Comparison of ENCODE assay signal across 19 mouse cellular contexts in the genomic region with DNA sequence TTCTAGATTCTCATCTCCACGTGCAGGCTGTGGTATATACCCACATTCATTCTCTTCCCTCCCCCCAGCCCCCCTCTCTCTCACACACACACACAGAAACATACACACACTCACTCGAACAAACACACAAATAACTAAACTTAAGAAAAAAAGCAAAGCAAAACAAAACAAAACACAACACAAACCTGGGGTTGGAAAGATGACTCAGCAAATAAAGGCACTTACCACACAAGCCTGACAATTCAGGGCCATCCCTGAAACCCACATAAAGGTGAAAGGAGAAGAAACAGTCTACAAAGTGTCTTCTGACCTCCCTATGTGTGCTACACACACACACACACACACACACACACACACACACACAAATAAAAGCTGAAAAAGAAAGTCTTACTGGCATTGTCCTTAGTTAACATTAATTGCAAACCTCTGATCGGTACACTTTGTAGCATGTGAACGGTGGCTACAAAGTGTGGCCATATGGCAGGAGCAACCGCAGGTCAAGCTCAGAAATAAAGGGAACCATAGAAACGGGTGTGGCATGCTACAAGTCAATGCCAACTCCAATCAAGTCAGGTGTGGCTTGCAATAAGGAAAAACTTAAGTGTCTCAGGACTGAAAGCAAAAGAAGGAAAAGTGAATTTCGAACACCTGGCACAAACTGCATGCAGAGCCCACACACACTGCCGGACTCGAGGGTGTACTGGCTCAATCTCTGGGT.
DNase-seq lines count a peak whose midpoint lies in the region; ATAC-seq and TF ChIP-seq lines count a peak whose summit lies in the region.
"Had no signal": no experiment of that assay in that cellular context is flagged by ENCODE, and none has a peak within 500 bp of the region (broad histone marks: within the 10 kb centered on the region; RNA-seq: fewer than 3 reads in every experiment).

No protein-coding gene starts in this region.

- no peak overlapping the region for H3K4me3 ChIP-seq in forebrain, embryonic 13.5 days
- H3K4me3 ChIP-seq in forebrain, postnatal 0 days (ENCODE audit: low read depth, low read length): no peak overlapping the region
- H3K4me3 ChIP-seq in lung, adult 2 months (replicated peaks; ENCODE audit: extremely low read depth, low read depth, low read length): no peak overlapping the region
- H3K4me3 ChIP-seq in intestine, postnatal 0 days (ENCODE audit: low read depth, low read length): peak overlapping the region; percentile 36
- H3K4me3 ChIP-seq in stomach, embryonic 15.5 days (replicated peaks): no peak overlapping the region
- no peak overlapping the region for H3K4me3 ChIP-seq in hindbrain, embryonic 10.5 days
- no peak overlapping the region for H3K4me3 ChIP-seq in embryonic facial prominence, embryonic 10.5 days
- H3K4me3 ChIP-seq: embryonic facial prominence, embryonic 13.5 days; forebrain, embryonic 15.5 days; hindbrain, embryonic 15.5 days had no signal

- 0 out of 2 replicates have a peak overlapping the region, but pooled peaks have one; percentile 31 for H3K27ac ChIP-seq in forebrain, embryonic 13.5 days
- H3K27ac ChIP-seq in forebrain, postnatal 0 days (ENCODE audit: low read depth, low read length): no peak overlapping the region
- H3K27ac ChIP-seq in intestine, postnatal 0 days (ENCODE audit: low read depth, low read length): peak overlapping the region; percentile 75
- peak overlapping the region; percentile 7; the same call in 1 of the 2 replicates for H3K27ac ChIP-seq in stomach, embryonic 15.5 days
- no peak overlapping the region for H3K27ac ChIP-seq in hindbrain, embryonic 10.5 days
- no peak overlapping the region for H3K27ac ChIP-seq in embryonic facial prominence, embryonic 10.5 days (replicated peaks)
- H3K27ac ChIP-seq: embryonic facial prominence, embryonic 13.5 days; forebrain, embryonic 15.5 days; hindbrain, embryonic 15.5 days had no signal

- no peak for ATAC-seq in forebrain, embryonic 13.5 days
- ATAC-seq in forebrain, postnatal 0 days: no peak
- peak; percentile 84 for ATAC-seq in intestine, postnatal 0 days
- no peak for ATAC-seq in stomach, embryonic 15.5 days (ENCODE audit: insufficient read depth, low FRiP score, low read depth)
- ATAC-seq: forebrain, embryonic 15.5 days had no signal

- DNase-seq in forebrain, postnatal 0 days: no peak
- peak; percentile 44 for DNase-seq in lung, postnatal 25 days (ENCODE audit: low spot score)
- DNase-seq in lung, adult 2 months: no peak
- no peak for DNase-seq in hindbrain, embryonic 10.5 days (ENCODE audit: low spot score)
- no peak for DNase-seq in embryonic facial prominence, embryonic 10.5 days (ENCODE audit: low spot score)
- DNase-seq: adrenal gland, postnatal 25 days; cerebellum, postnatal 36 days; gastrocnemius, postnatal 14 days; kidney, adult 9 months; lung, embryonic 14.5 days; midbrain, embryonic 14.5 days; right cerebral cortex, postnatal 4 days; thymus, postnatal 4 days had no signal

- H3K4me2 ChIP-seq in forebrain, embryonic 13.5 days: no peak overlapping the region
- H3K4me2 ChIP-seq in forebrain, postnatal 0 days (ENCODE audit: low read depth): no peak overlapping the region
- peak overlapping the region; percentile 56 for H3K4me2 ChIP-seq in intestine, postnatal 0 days (replicated peaks; ENCODE audit: low read depth)
- 0 out of 2 replicates have a peak overlapping the region, but pooled peaks have one; percentile 19 for H3K4me2 ChIP-seq in stomach, embryonic 15.5 days
- H3K4me2 ChIP-seq: embryonic facial prominence, embryonic 13.5 days; forebrain, embryonic 15.5 days; hindbrain, embryonic 15.5 days; lung, embryonic 14.5 days had no signal

- TF ChIP-seq POLR2A in lung, adult 2 months (IDR thresholded peaks at IDR 0.05; ENCODE audit: borderline replicate concordance, extremely low read depth, low read depth, low read length): no peak

- H3K36me3 ChIP-seq in forebrain, embryonic 13.5 days (ENCODE audit: poor library complexity, severe bottlenecking): peaks cover 16% of the 10 kb centered on the region; the same call in 1 of the 2 replicates
- H3K36me3 ChIP-seq in forebrain, postnatal 0 days (ENCODE audit: insufficient read depth): no peaks in the 10 kb centered on the region
- no peaks in the 10 kb centered on the region; the same call in 1 of the 2 replicates for H3K36me3 ChIP-seq in intestine, postnatal 0 days (ENCODE audit: control insufficient read depth, insufficient read depth)
- 0 out of 2 replicates have a peak, but pooled peaks cover 3% of the 10 kb centered on the region for H3K36me3 ChIP-seq in stomach, embryonic 15.5 days
- H3K36me3 ChIP-seq in hindbrain, embryonic 10.5 days: peaks cover 35% of the 10 kb centered on the region
- peaks cover 29% of the 10 kb centered on the region for H3K36me3 ChIP-seq in embryonic facial prominence, embryonic 10.5 days (replicated peaks)

- H3K4me1 ChIP-seq in forebrain, embryonic 13.5 days: peaks cover 6% of the 10 kb centered on the region; the same call in 1 of the 2 replicates
- H3K4me1 ChIP-seq in forebrain, postnatal 0 days (ENCODE audit: insufficient read depth): no peaks in the 10 kb centered on the region
- H3K4me1 ChIP-seq in lung, adult 2 months (ENCODE audit: control insufficient read depth, insufficient read depth, low read length): peaks cover 10% of the 10 kb centered on the region
- H3K4me1 ChIP-seq in intestine, postnatal 0 days (replicated peaks; ENCODE audit: control insufficient read depth, insufficient read depth, low read length): peaks cover 12% of the 10 kb centered on the region; the same call in 1 of the 2 replicates
- peaks cover 19% of the 10 kb centered on the region for H3K4me1 ChIP-seq in stomach, embryonic 15.5 days
- H3K4me1 ChIP-seq in hindbrain, embryonic 10.5 days (replicated peaks): peaks cover 20% of the 10 kb centered on the region
- peaks cover 21% of the 10 kb centered on the region; the same call in 1 of the 2 replicates for H3K4me1 ChIP-seq in embryonic facial prominence, embryonic 10.5 days
- H3K4me1 ChIP-seq: embryonic facial prominence, embryonic 13.5 days; forebrain, embryonic 15.5 days; hindbrain, embryonic 15.5 days had no signal

- TF ChIP-seq CTCF in forebrain, postnatal 0 days (IDR thresholded peaks at IDR 0.05; ENCODE audit: low read depth): no peak
- no peak for TF ChIP-seq CTCF in lung, adult 2 months (IDR thresholded peaks at IDR 0.05; ENCODE audit: insufficient read depth, low read length)
- no peak for TF ChIP-seq CTCF in intestine, postnatal 0 days (IDR thresholded peaks at IDR 0.05; ENCODE audit: low read depth)

- H3K27me3 ChIP-seq in forebrain, embryonic 13.5 days: no peaks in the 10 kb centered on the region
- H3K27me3 ChIP-seq in forebrain, postnatal 0 days (ENCODE audit: insufficient read depth, low read length): no peaks in the 10 kb centered on the region
- no peaks in the 10 kb centered on the region for H3K27me3 ChIP-seq in intestine, postnatal 0 days (replicated peaks; ENCODE audit: control insufficient read depth, insufficient read depth, low read length)
- H3K27me3 ChIP-seq in stomach, embryonic 15.5 days (replicated peaks): no peaks in the 10 kb centered on the region
- no peaks in the 10 kb centered on the region for H3K27me3 ChIP-seq in hindbrain, embryonic 10.5 days (ENCODE audit: insufficient read depth, poor library complexity, severe bottlenecking)
- H3K27me3 ChIP-seq in embryonic facial prominence, embryonic 10.5 days (replicated peaks; ENCODE audit: low read depth, poor library complexity, severe bottlenecking): no peaks in the 10 kb centered on the region
- H3K27me3 ChIP-seq: embryonic facial prominence, embryonic 13.5 days; forebrain, embryonic 15.5 days; hindbrain, embryonic 15.5 days had no signal

- no peaks in the 10 kb centered on the region for H3K9me3 ChIP-seq in forebrain, embryonic 13.5 days (replicated peaks)
- H3K9me3 ChIP-seq in forebrain, postnatal 0 days (ENCODE audit: low read length): no peaks in the 10 kb centered on the region
- no peaks in the 10 kb centered on the region for H3K9me3 ChIP-seq in intestine, postnatal 0 days (ENCODE audit: control insufficient read depth)
- no peaks in the 10 kb centered on the region for H3K9me3 ChIP-seq in stomach, embryonic 15.5 days
- no peaks in the 10 kb centered on the region for H3K9me3 ChIP-seq in hindbrain, embryonic 10.5 days
- H3K9me3 ChIP-seq in embryonic facial prominence, embryonic 10.5 days: no peaks in the 10 kb centered on the region
- H3K9me3 ChIP-seq: embryonic facial prominence, embryonic 13.5 days; forebrain, embryonic 15.5 days; hindbrain, embryonic 15.5 days had no signal

- no peak overlapping the region for H3K9ac ChIP-seq in forebrain, embryonic 13.5 days
- no peak overlapping the region for H3K9ac ChIP-seq in forebrain, postnatal 0 days
- no peak overlapping the region for H3K9ac ChIP-seq in intestine, postnatal 0 days (ENCODE audit: low read depth, low read length)
- H3K9ac ChIP-seq in stomach, embryonic 15.5 days: no peak overlapping the region
- H3K9ac ChIP-seq: embryonic facial prominence, embryonic 13.5 days; forebrain, embryonic 15.5 days; hindbrain, embryonic 15.5 days; lung, embryonic 14.5 days had no signal

- 80% methylated on average over 9 of the region's 9 CpGs for WGBS in forebrain, embryonic 13.5 days
- WGBS in forebrain, postnatal 0 days: 76% methylated on average over 9 of the region's 9 CpGs
- whole genome bisulfite sequencing in lung, adult 2 months: 78% methylated on average over 9 of the region's 9 CpGs
- 40% methylated on average over 9 of the region's 9 CpGs for WGBS in intestine, postnatal 0 days
- WGBS in stomach, embryonic 15.5 days: 73% methylated on average over 9 of the region's 9 CpGs
- WGBS in hindbrain, embryonic 10.5 days: 82% methylated on average over 9 of the region's 9 CpGs
- WGBS in embryonic facial prominence, embryonic 10.5 days: 84% methylated on average over 9 of the region's 9 CpGs

Comparison
In these comparisons a context has a peak if more than half of its experiments do, and no peak if none do; other contexts are left out.
1. H3K27ac ChIP-seq: peak in forebrain, embryonic 13.5 days (single experiment), intestine, postnatal 0 days (single experiment) and stomach, embryonic 15.5 days (single experiment); none in forebrain, postnatal 0 days (single experiment), hindbrain, embryonic 10.5 days (single experiment) and embryonic facial prominence, embryonic 10.5 days (single experiment).
2. H3K4me2 ChIP-seq: peak in intestine, postnatal 0 days (single experiment) and stomach, embryonic 15.5 days (single experiment); none in forebrain, embryonic 13.5 days (single experiment) and forebrain, postnatal 0 days (single experiment).